Mouse (Mus musculus): ENCODE results near the gene Gsta2. TPM values are rescaled to one million over a fixed set of nuclear protein-coding genes. Genes with fewer than 3 reads are reported as not detected.

Gsta2 gene
- total and polyA plus RNA-seq, 3 experiments = not detected

DNA sequence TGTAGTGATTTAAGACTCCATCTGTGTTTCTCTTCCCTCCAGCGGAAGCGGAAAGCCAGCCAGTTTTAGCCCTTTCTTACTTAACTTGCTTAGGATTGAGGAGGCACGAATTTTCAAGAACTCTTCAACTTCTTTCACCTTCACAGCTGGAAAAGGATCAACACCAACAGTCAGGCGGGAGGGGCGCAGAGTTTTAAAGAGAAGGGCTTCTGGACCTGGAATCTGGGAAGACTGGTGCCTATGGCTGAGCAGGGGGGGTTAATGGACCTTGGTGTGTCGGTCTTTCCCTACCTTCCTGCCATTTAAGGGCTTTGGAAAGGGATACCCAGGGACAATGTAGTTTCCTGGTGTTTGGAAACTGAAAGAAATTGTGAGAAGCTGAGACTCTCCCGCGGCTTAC lies 22.0 kb upstream of the Gsta2 start:
- ATAC-seq (ENCODE audit: extremely low read depth, insufficient number of reproducible peaks, low FRiP score, poor library complexity, severe bottlenecking) = no peak
- TF ChIP-seq GATA2 (IDR thresholded peaks at IDR 0.05; ENCODE audit: borderline replicate concordance, low read depth, low read length) (no peak), POLR2AphosphoS5 (IDR thresholded peaks at IDR 0.05; ENCODE audit: insufficient replicate concordance, low read depth, low read length) (no peak), TAL1 (conservative IDR thresholded peaks at IDR 0.05; ENCODE audit: low read depth, low read length) (no peak), GATA1 (IDR thresholded peaks at IDR 0.05; ENCODE audit: borderline replicate concordance, low read length) (no peak), CTCF (IDR thresholded peaks at IDR 0.05; ENCODE audit: low read depth, low read length) (no peak)

DNA sequence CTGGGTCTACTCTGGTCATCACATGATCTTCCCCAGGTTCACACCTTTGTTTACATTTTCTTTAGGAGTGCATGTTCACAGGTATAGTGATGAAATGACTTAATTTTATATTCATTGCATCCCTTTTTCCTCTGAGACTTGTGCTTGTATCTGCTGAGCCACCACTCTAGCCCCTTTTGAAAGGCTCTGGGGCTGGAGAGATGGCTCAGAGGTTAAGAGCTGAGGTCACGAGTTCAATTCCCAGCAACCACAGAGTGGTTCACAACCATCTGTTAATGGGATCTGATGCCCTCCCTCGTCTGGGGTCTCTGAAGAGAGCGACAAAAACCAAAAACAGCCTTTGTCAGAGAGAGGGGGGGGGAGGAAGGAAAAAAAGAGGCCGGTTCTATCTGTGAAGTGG lies 19.9 kb upstream of the Gsta2 start:
- no peak for TF ChIP-seq POLR2AphosphoS5 (IDR thresholded peaks at IDR 0.05; ENCODE audit: insufficient replicate concordance, low read depth, low read length)
- TF ChIP-seq GATA1 (IDR thresholded peaks at IDR 0.05; ENCODE audit: borderline replicate concordance, low read length) = no peak
- H3K4me3 ChIP-seq (ENCODE audit: low read depth, low read length) = no peak overlapping the region
- H3K27me3 ChIP-seq (ENCODE audit: insufficient read depth, low read length) = 0 out of 2 replicates have a peak, but pooled peaks cover 3% of the 10 kb centered on the region
- no peak for ATAC-seq (ENCODE audit: extremely low read depth, insufficient number of reproducible peaks, low FRiP score, poor library complexity, severe bottlenecking)
- H3K36me3 ChIP-seq (replicated peaks) = no peaks in the 10 kb centered on the region
- H3K9me3 ChIP-seq (replicated peaks) = no peaks in the 10 kb centered on the region
- DNase-seq (ENCODE audit: low spot score) = no peak
- H3K4me1 ChIP-seq (ENCODE audit: insufficient read depth, low read depth, low read length) = no peaks in the 10 kb centered on the region

More for the DNA sequence above, 22.0 kb upstream of the Gsta2 start:
- H3K4me1 ChIP-seq (ENCODE audit: insufficient read depth, low read depth, low read length) = no peaks in the 10 kb centered on the region
- H3K36me3 ChIP-seq (replicated peaks) = no peaks in the 10 kb centered on the region
- H3K4me3 ChIP-seq (ENCODE audit: low read depth, low read length) = no peak overlapping the region
- DNase-seq (ENCODE audit: low spot score) = no peak
- H3K9me3 ChIP-seq (replicated peaks) = no peaks in the 10 kb centered on the region
- 0 out of 2 replicates have a peak, but pooled peaks cover 3% of the 10 kb centered on the region for H3K27me3 ChIP-seq (ENCODE audit: insufficient read depth, low read length)

DNA sequence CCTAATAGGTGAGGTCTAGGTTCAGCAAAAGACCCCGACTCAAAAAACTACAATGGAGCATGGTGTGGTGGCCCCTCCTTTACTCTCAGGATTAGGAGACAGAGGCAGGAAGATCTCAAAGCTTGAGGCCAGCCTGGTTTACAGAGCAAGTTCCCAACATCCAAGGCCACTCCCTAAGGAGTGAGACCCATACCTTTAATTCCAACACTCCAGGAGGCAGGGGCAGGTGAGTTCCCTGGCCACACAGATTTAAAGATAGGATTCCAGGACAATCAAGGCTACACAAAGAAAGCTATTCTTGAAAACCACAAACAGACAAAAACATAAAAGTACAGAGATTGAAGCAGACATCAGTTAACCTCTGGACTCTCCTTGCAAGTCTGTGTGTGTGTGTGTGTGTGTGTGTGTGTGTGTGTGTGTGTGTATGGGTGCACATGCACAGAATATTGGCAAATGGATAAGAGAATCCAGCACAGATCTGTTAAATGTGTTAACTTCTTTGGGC lies 19.3 kb upstream of the Gsta2 start:
- Histone ChIP-seq H3K27me3 (ENCODE audit: insufficient read depth, low read length) (0 out of 2 replicates have a peak, but pooled peaks cover 3% of the 10 kb centered on the region), H3K36me3 (replicated peaks) (no peaks in the 10 kb centered on the region), H3K9me3 (replicated peaks) (no peaks in the 10 kb centered on the region), H3K4me3 (ENCODE audit: low read depth, low read length) (no peak overlapping the region), H3K4me1 (ENCODE audit: insufficient read depth, low read depth, low read length) (no peaks in the 10 kb centered on the region)
- TF ChIP-seq POLR2AphosphoS5 (IDR thresholded peaks at IDR 0.05; ENCODE audit: insufficient replicate concordance, low read depth, low read length) = no peak
- TF ChIP-seq GATA1 (IDR thresholded peaks at IDR 0.05; ENCODE audit: borderline replicate concordance, low read length) = no peak
- TF ChIP-seq CTCF (IDR thresholded peaks at IDR 0.05; ENCODE audit: low read depth, low read length) = no peak
- TF ChIP-seq TAL1 (conservative IDR thresholded peaks at IDR 0.05; ENCODE audit: low read depth, low read length) = no peak
- TF ChIP-seq GATA2 (IDR thresholded peaks at IDR 0.05; ENCODE audit: borderline replicate concordance, low read depth, low read length) = no peak
- ATAC-seq (ENCODE audit: extremely low read depth, insufficient number of reproducible peaks, low FRiP score, poor library complexity, severe bottlenecking) = no peak
- DNase-seq (ENCODE audit: low spot score) = no peak

DNA sequence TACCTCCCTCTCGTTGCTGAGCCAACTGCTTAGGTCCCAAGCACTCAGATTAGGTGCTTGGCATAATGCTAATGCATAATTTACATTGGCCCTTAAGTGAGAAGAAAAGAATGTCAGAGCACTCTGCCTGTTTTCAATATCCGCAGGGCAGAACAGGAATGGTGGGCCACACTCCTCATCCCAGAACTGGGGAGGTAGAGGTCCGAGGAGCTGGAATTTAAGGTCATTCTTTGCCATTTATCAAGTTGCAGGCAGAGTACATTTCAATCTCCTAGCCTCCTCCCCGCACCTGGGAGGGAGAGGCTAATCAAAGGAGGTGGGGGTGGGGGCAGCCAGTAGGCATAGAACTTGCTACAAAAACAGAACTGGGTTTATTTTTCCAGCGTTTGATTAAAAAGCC lies 18.8 kb upstream of the Gsta2 start:
- Histone ChIP-seq H3K9me3 (replicated peaks) (no peaks in the 10 kb centered on the region), H3K4me1 (ENCODE audit: insufficient read depth, low read depth, low read length) (no peaks in the 10 kb centered on the region)

DNA sequence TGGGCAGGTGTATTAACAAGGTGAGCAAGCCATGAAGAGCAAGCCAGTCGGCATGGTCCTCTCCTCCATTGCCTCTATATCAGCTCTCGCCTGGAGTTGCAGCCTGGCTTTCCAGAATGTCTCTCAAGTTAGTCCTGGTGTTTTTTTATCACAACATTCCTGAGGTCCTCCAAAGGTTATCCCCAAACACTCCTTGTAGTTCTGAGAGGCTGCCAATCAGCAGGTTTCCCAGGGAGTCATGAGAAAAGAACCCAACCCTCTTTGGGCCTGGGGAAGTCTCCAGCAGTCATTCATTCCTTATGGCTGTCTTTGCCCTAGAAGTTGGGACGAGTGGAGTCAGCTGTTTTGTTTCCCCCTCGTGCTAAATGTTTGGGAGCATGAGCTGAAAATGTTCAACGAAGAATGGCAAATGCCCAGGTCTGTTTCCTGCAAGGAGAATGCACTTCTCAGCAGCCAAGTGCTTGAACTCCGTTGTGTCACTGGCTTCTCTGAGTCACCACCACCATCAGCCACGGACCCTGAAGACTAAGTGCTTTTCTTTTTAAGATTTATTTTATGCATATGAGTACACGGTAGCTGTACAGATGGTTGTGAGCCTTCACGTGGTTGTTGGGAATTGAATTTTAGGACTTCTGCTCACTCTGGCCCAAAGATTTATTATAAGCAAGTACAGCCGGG lies 17.4 kb upstream of the Gsta2 start:
- no peak for DNase-seq (ENCODE audit: low spot score)
- Histone ChIP-seq H3K9me3 (replicated peaks) (no peaks in the 10 kb centered on the region), H3K4me3 (ENCODE audit: low read depth, low read length) (no peak overlapping the region), H3K4me1 (ENCODE audit: insufficient read depth, low read depth, low read length) (no peaks in the 10 kb centered on the region), H3K27me3 (ENCODE audit: insufficient read depth, low read length) (0 out of 2 replicates have a peak, but pooled peaks cover 3% of the 10 kb centered on the region), H3K36me3 (replicated peaks) (no peaks in the 10 kb centered on the region)
- TF ChIP-seq POLR2AphosphoS5 (IDR thresholded peaks at IDR 0.05; ENCODE audit: insufficient replicate concordance, low read depth, low read length) (no peak), CTCF (IDR thresholded peaks at IDR 0.05; ENCODE audit: low read depth, low read length) (no peak), GATA1 (IDR thresholded peaks at IDR 0.05; ENCODE audit: borderline replicate concordance, low read length) (no peak), GATA2 (IDR thresholded peaks at IDR 0.05; ENCODE audit: borderline replicate concordance, low read depth, low read length) (no peak), TAL1 (conservative IDR thresholded peaks at IDR 0.05; ENCODE audit: low read depth, low read length) (no peak)
- ATAC-seq (ENCODE audit: extremely low read depth, insufficient number of reproducible peaks, low FRiP score, poor library complexity, severe bottlenecking) = no peak

More for the DNA sequence above, 18.8 kb upstream of the Gsta2 start:
- no peak for TF ChIP-seq CTCF (IDR thresholded peaks at IDR 0.05; ENCODE audit: low read depth, low read length)
- TF ChIP-seq GATA2 (IDR thresholded peaks at IDR 0.05; ENCODE audit: borderline replicate concordance, low read depth, low read length) = no peak
- TF ChIP-seq TAL1 (conservative IDR thresholded peaks at IDR 0.05; ENCODE audit: low read depth, low read length) = no peak
- TF ChIP-seq POLR2AphosphoS5 (IDR thresholded peaks at IDR 0.05; ENCODE audit: insufficient replicate concordance, low read depth, low read length) = no peak
- no peak for TF ChIP-seq GATA1 (IDR thresholded peaks at IDR 0.05; ENCODE audit: borderline replicate concordance, low read length)
- Histone ChIP-seq H3K27me3 (ENCODE audit: insufficient read depth, low read length) (0 out of 2 replicates have a peak, but pooled peaks cover 3% of the 10 kb centered on the region), H3K4me3 (ENCODE audit: low read depth, low read length) (no peak overlapping the region), H3K36me3 (replicated peaks) (no peaks in the 10 kb centered on the region)
- no peak for DNase-seq (ENCODE audit: low spot score)
- no peak for ATAC-seq (ENCODE audit: extremely low read depth, insufficient number of reproducible peaks, low FRiP score, poor library complexity, severe bottlenecking)

DNA sequence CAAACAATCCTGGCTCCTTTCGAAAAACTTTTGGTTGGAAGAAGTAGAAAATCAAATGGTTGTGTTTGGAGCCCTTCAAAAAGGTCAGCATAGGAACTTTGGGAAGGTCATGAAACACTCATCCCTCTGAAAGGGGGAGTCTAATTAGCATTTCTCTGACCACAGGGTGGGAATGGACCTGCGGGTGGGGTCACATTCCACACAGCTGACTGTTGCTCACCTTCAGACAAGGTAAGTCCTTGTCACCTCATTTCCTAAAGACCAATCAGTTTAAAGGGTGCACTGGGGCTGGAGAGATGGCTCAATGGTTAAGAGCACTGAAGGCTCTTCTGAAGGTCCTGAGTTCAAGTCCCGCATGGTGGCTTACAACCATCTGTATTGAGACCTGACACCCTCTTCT lies 15.9 kb upstream of the Gsta2 start:
- ATAC-seq (ENCODE audit: extremely low read depth, insufficient number of reproducible peaks, low FRiP score, poor library complexity, severe bottlenecking) (no peak), DNase-seq (ENCODE audit: low spot score) (no peak)
- Histone ChIP-seq H3K9me3 (replicated peaks) (no peaks in the 10 kb centered on the region), H3K4me3 (ENCODE audit: low read depth, low read length) (no peak overlapping the region), H3K27me3 (ENCODE audit: insufficient read depth, low read length) (0 out of 2 replicates have a peak, but pooled peaks cover 2% of the 10 kb centered on the region), H3K4me1 (ENCODE audit: insufficient read depth, low read depth, low read length) (no peaks in the 10 kb centered on the region), H3K36me3 (replicated peaks) (no peaks in the 10 kb centered on the region)
- TF ChIP-seq POLR2AphosphoS5 (IDR thresholded peaks at IDR 0.05; ENCODE audit: insufficient replicate concordance, low read depth, low read length) = no peak
- no peak for TF ChIP-seq CTCF (IDR thresholded peaks at IDR 0.05; ENCODE audit: low read depth, low read length)
- no peak for TF ChIP-seq GATA2 (IDR thresholded peaks at IDR 0.05; ENCODE audit: borderline replicate concordance, low read depth, low read length)
- no peak for TF ChIP-seq TAL1 (conservative IDR thresholded peaks at IDR 0.05; ENCODE audit: low read depth, low read length)
